Mouse (Mus musculus): ENCODE measurements around the gene Soga1.

Gene Soga1

DNA sequence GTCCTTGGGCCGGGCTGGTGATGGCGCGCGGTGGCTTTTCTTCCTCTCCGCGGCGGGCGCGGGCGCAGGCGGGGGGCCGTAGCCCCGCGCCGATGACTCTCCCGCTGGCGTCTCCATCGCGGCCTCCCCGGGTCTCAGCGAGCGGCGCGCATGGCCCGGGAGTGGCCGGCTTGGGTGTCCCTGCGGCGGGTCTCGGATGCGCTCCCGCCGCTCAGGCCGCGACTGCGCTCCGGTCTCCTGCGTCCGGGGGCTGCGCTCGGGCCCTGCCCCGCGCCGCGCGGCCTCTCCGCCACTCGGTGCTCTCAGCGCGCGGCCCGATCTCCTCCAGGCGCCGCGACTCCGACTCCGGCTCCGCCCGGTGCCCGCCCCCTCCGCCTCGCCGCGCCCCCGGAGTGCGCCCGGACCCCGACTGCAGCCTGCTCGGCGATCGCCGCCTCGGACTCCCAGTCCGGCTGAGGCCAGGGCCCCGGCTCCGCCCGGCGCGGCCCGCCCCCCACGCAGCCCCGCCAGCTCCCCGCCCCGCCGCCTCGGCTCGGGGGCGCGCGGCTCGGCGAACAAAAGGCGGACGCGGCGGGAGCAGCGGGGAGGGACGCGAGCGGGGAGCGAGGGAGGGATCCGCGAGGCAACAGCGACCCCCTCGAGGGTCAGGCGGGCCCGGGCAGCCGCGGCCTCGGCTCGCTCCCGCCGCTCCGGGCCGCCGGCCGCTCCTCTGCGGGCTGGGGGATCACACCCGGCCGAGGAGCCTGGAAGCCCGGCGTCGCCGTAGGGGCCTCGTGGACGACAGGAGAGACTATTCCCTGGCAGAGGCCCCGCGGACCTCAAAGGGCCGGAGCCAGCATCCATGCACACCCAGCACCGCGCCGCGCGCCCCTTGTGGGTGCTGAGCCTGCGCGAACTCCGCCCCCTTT is at the start of gene Soga1:
TSS of gene Soga1 (minus strand) at position 462 of the 908 bp plus-strand sequence.
- DNase-seq (ENCODE audit: low spot score) = peak; percentile 7

DNA sequence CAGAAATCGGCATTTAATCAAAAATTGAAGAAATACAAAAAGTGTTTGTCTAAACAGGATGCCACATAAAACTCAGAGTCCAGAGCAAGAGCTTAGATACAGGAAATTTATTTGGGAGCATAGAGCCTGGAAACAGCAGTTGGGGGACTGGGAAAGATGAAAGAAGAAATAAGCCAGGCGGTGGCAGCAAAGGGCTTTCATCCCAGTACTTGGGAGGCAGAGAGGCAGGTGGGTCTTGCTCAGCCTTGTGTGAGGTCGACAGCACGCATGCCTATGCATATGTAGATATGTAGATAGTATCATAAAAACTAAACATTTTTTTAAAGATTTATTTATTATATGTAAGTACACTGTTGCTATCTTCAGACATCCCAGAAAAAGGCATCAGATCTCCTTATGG is 49.0 kb upstream of the Soga1 start:
- DNase-seq (ENCODE audit: low spot score) = no peak

DNA sequence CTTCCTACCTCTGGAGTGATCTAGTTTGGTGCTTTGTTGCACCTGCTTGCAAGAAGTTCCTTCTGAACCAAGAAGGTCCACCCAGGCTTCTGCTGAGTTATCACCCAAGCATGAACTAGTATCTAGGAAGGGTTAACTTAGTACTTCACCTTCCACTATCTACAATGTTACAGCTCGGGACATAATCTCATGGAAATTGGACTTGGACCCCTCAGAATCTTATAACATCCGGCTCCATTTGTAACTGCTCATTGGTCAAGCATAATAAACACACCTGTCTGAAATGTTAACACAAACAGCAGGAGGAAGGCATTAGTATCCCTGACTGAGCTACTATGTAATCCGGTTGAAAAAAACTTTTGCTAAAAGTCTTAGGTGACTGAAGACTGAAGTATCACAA is 48.3 kb upstream of the Soga1 start:
- no peak for DNase-seq (ENCODE audit: low spot score)

DNA sequence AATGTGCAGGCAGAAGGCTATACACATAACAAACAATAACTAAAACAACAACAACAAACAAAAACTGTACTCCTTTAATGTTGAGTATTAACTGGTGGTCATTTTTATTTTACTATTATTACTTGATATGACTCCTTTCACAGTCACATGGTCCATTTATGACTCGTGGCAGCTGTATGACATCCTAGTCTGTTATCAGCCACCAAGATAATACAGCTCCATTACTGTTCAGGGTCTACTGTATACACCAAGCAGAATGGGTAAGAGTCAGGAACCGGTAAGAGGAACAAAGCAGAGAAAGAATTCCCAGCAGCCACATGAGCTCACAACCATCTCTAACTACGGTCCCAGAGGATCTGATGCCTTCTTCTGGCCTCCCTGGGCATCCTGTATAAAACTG is 46.2 kb upstream of the Soga1 start:
- DNase-seq (ENCODE audit: low spot score) = no peak

DNA sequence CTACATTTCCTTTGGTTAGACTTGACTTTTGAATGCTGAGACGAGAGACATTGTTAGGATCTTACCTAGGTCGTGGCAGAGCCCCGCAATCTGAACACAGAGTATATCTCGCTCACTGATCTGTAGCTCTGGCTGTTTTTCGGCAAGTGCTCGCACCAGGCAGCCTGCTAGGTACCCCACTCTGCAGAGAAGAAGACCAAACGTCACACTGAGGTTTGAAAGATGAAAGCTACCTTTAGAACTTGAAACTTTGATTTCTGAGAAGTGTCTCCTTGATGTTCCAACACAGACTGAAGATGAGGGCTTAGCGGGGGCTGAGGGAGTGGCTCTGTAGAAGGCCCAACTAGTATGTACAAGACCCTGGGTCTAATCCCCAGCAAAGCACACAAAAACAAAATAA is 42.7 kb upstream of the Soga1 start:
- peak; percentile 86 for DNase-seq (ENCODE audit: low spot score)

DNA sequence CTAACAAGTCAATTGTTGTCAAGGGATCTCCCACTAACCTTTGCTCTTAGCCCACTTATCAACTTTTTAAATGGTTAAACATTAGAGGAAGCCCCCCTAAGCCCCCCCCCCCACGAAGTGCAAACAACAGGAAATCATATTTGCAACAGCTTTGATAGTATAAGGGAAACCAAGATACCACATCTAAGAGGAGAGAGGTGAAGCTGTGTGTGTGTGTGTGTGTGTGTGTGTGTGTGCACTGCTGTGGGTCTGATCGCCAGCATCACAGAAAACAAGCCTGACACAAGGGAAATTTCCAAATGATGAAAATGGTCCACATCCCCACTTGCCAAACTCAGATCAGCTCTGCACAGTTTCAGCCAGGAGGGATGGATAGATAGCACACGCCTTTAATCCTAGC is 40.0 kb upstream of the Soga1 start:
- peak; percentile 80 for DNase-seq (ENCODE audit: low spot score)

DNA sequence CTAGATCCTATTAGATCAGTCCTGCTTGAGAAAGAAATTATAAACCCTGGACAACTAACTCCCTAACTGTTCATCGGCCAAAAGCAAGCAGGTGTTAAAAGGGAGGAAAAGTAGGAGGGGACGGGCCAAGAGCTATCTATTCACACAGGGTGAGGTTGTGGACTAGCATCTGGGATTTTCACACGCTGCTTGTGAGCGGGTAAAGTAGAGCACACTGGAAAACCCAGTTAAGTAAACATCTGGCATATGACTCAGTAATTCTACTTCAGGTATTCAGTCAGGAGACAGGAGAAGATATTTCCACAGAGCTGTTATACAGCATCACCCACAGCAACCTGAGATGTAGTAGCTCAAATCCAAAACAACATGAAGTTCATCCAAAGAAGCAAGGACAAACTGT is 39.5 kb upstream of the Soga1 start:
- DNase-seq (ENCODE audit: low spot score) = no peak

DNA sequence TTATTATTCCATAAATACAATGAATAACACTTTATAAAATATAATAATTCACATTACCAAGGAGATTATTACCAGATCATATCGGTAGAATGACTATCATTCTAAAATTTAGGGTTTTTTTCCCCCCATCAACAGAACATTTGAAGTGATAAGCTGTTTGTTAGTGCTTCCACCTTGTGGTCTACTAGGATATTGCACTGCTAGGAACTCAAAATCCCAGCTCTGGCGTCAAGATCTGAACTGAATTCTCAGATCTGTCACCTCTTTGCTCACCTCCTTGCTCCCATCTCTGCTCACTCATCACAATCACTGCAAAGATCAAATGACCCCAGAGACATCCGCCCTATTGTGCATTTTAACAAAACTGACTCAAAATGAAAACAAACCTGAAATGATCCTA is 37.9 kb upstream of the Soga1 start:
- DNase-seq (ENCODE audit: low spot score) = peak; percentile 49

DNA sequence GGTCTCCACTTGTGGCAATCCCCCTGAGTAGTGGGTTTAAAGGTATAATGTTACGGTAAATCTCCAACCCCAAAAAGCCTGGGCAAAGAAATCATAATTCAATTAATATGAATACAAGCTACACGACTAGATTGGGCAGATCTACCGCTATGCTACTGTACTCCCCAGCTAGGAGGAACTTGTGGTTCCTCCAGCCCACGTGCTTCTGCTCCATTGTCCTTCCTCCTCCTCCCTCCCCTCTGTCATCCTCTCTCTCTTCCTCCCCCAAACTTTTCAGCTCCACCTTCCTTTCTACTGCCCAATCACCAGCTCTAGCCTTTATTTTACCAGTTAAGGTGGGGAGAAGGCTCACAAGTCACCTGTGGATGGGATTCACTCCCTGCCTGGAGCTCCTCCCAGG is 29.2 kb upstream of the Soga1 start:
- no peak for DNase-seq (ENCODE audit: low spot score)

DNA sequence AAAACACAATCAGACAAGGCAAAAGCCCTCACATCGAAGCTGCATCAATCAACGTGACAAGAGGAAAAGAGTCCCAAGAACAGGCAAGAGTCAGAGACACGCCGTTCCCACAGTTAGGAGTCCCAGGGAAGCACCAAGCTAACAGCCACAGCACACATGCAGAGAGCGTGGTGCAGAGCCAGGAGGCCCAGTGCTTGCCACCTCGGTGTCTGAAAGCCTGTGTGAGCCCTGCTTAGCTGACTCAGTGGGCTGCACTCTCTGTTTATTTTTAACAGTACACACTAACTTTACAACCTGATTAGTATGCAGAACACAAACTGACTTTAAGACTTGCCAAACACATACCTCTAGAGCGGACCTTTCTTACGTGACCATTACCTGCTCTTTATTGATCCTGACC is 25.4 kb upstream of the Soga1 start:
- DNase-seq (ENCODE audit: low spot score) = no peak

DNA sequence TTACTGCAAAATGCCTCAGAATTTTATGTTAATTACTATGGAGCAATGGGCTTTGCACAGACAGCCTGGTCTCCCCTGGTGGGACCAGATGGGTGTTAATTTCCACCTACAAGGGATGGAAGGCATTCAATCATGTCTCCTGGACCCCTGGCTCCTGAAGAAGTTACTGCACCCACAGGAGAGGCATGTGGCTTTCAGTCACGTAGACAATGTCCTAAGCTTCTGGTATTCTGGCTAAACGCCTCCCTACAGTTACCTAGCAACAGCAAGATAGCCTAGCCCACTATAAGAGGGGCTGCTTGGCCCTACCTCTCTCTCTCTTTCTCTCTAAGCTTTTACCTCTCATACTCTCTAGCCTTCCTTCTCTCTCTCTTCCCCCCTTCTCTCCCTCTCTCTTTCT is 23.2 kb upstream of the Soga1 start:
- no peak for DNase-seq (ENCODE audit: low spot score)

DNA sequence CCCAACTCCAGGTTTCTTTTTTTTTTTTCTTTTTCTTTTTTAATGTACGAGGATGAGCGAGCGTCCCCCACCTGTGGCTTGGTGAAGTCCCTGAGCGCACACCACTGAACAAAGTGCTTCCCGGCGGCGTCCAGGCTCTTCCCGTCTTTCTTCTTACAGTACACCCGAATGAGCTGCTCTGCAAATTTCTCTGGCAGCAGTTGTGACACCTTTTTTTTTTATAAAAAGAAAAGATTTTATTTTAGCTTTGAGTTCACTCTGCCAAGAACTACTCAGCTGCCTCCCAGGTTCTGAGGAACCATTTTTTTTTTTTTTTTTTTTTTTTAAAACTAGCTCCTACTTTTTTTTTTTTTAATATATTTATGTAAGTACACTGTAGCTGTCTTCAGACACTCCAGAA is 22.6 kb upstream of the Soga1 start:
- no peak for DNase-seq (ENCODE audit: low spot score)

DNA sequence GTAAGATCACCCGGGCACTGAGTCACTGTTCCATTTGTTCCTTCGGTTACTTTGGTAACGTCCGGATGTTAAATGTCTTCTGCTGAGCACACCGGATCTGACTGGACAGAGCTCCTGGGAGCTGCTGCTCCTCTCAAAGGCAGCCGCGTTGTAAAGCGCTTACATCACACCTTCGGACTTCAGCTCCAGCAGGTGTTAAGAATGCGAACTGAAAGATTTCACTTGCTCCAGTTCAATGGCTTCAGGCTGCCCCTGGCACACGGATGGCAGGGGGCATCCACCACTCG is 21.2 kb upstream of the Soga1 start:
- no peak for DNase-seq (ENCODE audit: low spot score)

DNA sequence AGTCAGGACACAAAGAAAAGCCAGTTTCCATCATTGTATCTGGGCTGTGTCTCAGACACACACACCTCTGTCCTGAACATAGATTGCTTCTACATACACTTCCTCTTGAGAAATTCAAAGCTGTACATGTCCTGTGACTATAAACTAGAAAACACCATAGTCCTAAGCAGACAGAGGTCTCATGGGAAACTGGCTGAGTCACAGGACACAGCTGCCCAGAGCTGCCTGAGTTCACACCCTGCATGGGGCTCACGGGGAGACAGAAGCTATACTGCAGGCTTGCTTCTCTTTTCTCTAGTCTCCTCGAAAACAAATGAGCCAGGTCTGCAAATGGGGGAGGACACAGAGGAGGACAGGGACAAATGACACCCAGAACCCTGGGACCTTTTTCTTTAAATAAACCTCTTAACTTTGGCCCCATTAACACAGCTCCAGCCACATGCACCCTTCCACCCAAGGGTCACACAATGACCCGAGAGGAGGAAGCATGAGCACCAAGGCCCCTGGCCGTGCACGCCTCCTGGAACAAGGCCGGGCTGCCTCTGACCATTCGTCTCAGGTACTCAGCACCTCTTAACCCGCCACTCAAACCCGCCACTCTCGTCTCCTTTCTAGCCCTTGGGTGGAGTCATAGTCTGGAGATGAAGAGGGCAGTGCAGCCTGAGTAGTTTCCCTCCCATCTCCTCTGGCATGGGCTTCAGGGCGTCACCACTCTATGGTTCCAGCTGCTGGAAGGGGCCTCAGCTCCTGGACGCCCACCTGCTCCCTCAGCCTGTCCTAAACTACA is 20.7 kb upstream of the Soga1 start:
- DNase-seq (ENCODE audit: low spot score) = no peak

DNA sequence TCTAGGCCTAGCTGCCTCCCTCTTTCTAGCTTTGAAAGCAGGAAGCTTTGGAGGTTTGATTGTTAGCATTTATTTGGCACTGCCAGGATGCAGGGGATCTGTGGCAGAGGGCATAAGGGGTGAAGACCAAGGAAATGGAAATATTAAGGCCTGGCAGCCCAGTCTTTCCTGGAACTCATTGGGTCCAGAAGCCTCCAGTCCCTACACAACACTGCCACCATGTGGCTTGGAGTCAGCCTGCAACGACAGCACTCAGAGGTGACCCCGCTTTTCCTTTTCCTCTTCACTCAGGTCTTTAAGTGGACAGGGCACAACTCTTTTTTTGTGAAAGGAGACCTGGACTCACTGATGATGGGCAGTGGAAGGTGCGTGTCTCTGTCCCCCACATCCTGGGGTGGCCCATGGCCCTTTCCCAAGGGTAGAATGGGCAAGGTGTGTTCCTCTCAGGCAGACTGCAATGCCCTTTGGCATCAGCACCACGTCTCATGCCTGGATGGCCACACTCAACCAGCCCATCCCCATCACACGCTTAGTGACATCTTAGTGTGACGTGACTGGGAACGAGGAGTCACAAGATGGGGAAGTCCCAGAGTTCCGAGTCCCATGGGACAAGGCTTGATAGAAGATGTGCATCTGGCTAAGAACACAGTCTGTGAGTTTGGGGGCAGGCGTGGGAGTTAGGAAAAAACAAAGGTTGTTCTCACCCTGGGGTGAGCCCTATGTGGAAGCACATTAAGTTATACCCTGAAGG is 16.1 kb upstream of the Soga1 start:
- DNase-seq (ENCODE audit: low spot score) = no peak

DNA sequence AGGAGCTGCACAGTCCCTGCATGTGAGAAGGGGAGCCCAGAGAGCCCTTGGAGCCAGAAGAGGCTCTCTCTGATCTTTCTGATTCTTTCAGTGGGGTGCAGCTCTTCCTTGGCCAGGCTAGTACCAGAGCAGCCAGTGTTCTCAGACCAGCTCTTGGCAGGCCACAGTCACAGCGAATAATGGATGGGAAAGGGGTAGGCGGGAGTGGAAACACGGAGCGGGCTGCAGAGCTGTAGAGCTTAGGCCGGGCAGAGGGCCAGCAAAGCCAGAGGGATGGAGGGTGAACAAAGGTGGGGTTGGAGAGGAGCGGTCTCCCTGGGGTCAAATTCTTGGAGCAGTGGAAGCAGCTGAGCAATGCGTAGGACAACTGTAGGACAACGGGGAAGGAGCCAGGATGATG is 13.0 kb upstream of the Soga1 start:
- no peak for DNase-seq (ENCODE audit: low spot score)

DNA sequence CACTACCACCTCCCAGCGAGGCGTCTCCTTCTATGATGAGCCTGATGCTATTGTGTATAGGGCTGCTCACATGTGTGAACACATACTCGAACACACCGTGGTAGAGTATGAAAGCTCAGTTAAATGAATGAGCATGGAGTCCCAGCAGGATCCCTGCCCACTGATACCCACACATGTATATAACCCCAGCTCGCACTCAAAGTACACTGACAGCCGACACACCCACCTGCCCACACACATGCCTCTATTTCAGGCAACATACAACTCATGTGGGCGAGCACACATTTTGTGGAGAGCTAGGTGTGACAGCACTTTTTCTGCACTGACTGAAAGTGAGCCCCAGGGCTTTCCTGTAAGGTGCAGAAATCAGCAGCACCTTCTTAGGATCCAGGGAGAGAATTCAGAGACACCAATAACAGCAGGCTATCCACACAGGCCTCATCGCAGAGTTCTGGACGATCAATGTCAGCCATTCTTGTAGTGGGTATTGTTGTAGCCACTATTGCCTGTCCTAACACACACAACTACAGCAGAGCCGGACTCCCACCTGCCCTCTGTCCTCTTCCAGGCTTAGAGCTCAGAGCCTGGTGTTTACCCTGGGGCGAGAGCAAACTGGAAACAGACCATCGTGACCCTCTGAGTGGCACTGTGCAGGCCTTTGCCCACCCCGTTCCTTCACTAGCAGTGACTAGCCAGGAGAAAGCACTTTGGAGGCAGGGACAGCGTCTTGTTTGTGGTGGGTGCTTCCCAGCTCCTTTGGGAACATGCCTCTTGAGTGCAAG is 8.7 kb upstream of the Soga1 start:
- no peak for DNase-seq (ENCODE audit: low spot score)

DNA sequence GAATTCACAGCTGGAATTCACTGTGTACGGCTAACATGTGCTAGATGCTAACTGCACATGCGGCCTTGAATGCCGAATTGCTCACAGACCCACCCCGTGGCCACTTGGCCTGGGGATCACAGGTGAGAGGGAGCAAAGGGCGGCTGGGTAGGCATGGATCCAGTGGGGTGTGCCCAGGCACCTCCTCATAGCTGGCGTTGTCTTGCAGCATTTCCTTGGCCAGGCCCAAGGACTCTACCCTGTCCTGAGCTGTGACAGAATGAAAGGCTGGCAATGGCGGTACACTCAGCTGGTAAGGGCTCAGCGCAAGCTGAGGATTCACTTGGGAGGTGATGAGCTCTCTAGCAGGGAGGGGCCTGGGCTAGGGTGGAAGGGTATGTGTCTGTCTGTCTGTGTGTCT is 7.7 kb upstream of the Soga1 start, which contains the start of gene Tldc2:
TSS of gene Tldc2 (plus strand) at position 260 of the 400 bp plus-strand sequence.
- DNase-seq (ENCODE audit: low spot score) = no peak

DNA sequence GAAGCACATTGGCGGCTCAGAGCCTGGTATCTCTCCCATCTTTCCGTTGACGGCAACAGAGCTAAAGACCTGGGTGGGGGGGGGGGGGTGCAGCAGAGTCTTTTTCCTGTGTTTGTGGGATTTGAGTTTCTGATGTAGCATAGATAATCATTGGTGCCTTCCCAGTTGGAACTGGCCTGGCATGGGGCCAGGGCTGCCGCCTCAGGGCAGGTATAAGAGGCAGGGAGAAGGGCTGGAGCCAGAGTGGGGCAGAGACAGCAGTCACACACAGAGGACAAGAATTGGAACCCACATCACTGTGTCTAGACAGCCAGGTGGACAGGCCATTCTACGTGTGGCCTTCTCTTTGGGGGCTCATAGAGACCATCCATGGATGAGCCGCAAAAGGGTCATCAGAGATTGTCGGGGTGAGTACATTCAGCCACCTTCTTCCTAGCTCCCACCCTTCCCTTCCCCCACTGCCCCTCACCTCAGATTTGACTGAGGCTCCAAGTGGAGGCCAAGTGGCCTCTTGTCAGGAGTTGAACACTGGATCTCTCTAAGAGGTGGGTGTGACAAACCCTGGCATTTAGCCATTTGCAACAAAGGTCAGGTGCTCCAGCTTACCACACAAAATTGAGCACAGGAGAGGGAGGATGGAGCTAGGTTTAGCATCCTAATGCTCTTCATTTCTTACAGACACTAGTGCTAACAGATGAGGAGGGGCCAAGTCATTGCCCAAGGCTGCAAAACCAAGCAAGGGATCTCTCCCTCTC is 6.0 kb upstream of the Soga1 start:
- DNase-seq (ENCODE audit: low spot score) = no peak

DNA sequence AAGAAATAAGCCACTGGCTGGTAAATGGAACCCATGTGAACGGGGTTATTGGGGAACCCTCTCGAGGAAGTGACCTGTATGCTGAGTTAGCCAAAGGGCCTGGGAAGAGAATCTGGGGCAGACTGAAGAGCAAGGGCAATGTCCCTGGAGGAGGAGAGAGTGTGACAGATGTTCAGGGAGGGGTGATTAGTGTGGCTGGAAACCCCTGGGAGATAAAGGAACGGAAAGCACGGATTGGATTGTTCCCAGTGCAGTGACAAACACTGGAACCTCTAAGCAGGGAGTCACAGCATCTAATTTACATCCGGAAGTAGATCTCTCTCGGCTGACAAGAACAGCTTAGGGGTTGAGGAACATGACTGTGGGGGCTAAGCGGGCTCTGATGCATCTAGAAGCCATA is 2.9 kb upstream of the Soga1 start:
- DNase-seq (ENCODE audit: low spot score) = no peak

DNA sequence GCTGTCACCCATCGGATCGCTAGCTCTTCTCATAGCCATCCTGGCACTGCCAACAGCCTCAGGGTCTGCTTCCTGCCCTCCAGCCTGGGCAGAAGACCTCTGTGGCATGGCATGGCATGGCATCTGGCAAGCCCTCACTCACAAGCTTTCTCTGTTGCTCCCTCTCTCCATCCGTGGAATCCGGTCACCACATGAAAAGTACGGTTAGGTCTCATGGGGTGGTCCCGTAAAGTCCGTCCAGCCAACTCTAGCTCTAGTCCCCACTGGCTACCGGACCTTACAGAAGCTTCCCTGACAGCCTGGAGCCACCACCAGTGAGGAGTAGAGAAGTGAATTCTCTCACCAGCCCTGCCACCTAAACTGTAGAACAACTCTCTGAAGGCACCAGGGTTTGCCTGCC is 2.3 kb upstream of the Soga1 start:
- no peak for DNase-seq (ENCODE audit: low spot score)
